Mouse (Mus musculus) lung, postnatal 0 days (tissue): ENCODE measurements around the gene Rgs6. TPM values are rescaled to one million over a fixed set of nuclear protein-coding genes. Genes with fewer than 3 reads are reported as not detected.
A peak's percentile ranks its signal among the peaks of the same experiment; 100 is the strongest.

Experiments used
- ATAC-seq: fragments of 200-750 bp; cut with Nextera tagmentation; 2 replicates; pipeline ENCODE4 v1.8.0; 2017; ENCODE audit warnings: moderate library complexity
- DNase-seq: peaks from one replicate; pipeline ENCODE4 v3.0.0-alpha.2; 2016; ENCODE audit warnings: low spot score
- H3K27ac ChIP-seq: fragments of 300-500 bp; sonication (generic); 2 replicates; pipeline ENCODE4 v1.5.1; 2014; ENCODE audit warnings: antibody characterized with exemption, mild to moderate bottlenecking, low read length, mixed read lengths
- H3K27me3 ChIP-seq: fragments of 300-500 bp; sonication (generic); replicated peaks from 2 replicates; pipeline ENCODE4 v1.6.1; 2014; ENCODE audit warnings: low read length, mixed read lengths; ENCODE audit not compliant: insufficient read depth
- H3K36me3 ChIP-seq: fragments of 300-500 bp; sonication (generic); 2 replicates; pipeline ENCODE4 v1.6.1; 2014; ENCODE audit warnings: low read length, mixed read lengths; ENCODE audit not compliant: insufficient read depth
- H3K4me1 ChIP-seq: fragments of 300-500 bp; sonication (generic); 2 replicates; pipeline ENCODE4 v1.6.1; 2014; ENCODE audit warnings: antibody characterized with exemption, low read depth, low read length, mixed read lengths; ENCODE audit not compliant: insufficient read depth
- H3K4me2 ChIP-seq: fragments of 300-500 bp; sonication (generic); replicated peaks from 2 replicates; pipeline ENCODE4 v1.6.1; 2014; ENCODE audit warnings: low read depth, mild to moderate bottlenecking, low read length, moderate library complexity, mixed read lengths
- H3K4me3 ChIP-seq: fragments of 300-500 bp; sonication (generic); 2 replicates; pipeline ENCODE4 v1.5.1; 2014; ENCODE audit warnings: low read depth, low read length
- H3K9ac ChIP-seq: fragments of 300-500 bp; sonication (generic); replicated peaks from 2 replicates; pipeline ENCODE4 v1.6.1; 2014; ENCODE audit warnings: low read depth, mild to moderate bottlenecking
- H3K9me3 ChIP-seq: fragments of 300-500 bp; sonication (generic); 2 replicates; pipeline ENCODE4 v1.6.1; 2016; ENCODE audit warnings: low read length, mixed read lengths
- CTCF ChIP-seq: IDR thresholded peaks from 2 replicates; pipeline ENCODE4 v1.5.1; 2016; ENCODE audit warnings: antibody characterized with exemption, mild to moderate bottlenecking
- EP300 ChIP-seq: IDR thresholded peaks from 2 replicates; pipeline ENCODE4 v1.6.1; 2016; ENCODE audit warnings: antibody characterized with exemption, mild to moderate bottlenecking, control low read depth
- WGBS: fragments of 180-500 bp; shearing (Covaris S2); extraction: QIAGEN DNeasy Blood & Tissue Kit; methylation state at CpG from one replicate; pipeline ENCODE4 v1.1.7; 2014; 5-methylcytosine and 5-hydroxymethylcytosine counted together
- polyA plus RNA-seq: library from polyadenylated mRNA; unstranded; fragments of >200 nt; fragmentation: Nextera tagmentation; extraction: Ambion mirVana; gene quantifications from 2 replicates; pipeline ENCODE4 v1.2.1, GENCODE M21; 2015

Gene Rgs6
- polyA plus RNA-seq: 2.6 and 4.8 TPM in 2 replicates

- Histone ChIP-seq H3K4me3 (no peak within 1 kb of the TSS), H3K36me3 (no peaks in the 10 kb centered on the region), H3K4me2 (no peak within 1 kb of the TSS), H3K4me1 (no peaks in the 10 kb centered on the region), H3K9me3 (no peaks in the 10 kb centered on the region), H3K27ac (no peak within 1 kb of the TSS), H3K27me3 (no peaks in the 10 kb centered on the region), H3K9ac (no peak within 1 kb of the TSS)
- no peak for ATAC-seq
- no peak for DNase-seq
- TF ChIP-seq EP300 (no peak), CTCF (no peak)
- 83% methylated on average over 2 of the region's 2 CpGs for WGBS
Observed at GRCm38 (mm10) chr12:82588017-82588416, at the start of gene Rgs6. Rgs6 (plus strand) TSS chr12:82588292.

GRCm38 (mm10) chr12:82547127-82547526 lies 41.0 kb upstream of the Rgs6 start:
- TF ChIP-seq CTCF (no peak), EP300 (no peak)

GRCm38 (mm10) chr12:82549228-82549627 lies 38.9 kb upstream of the Rgs6 start:
- WGBS: 55% methylated on average over 6 of the region's 6 CpGs
- Histone ChIP-seq H3K27me3 (no peaks in the 10 kb centered on the region), H3K9me3 (no peaks in the 10 kb centered on the region; the same call in 1 of the 2 replicates), H3K9ac (no peak overlapping the region), H3K4me2 (no peak overlapping the region), H3K4me1 (no peaks in the 10 kb centered on the region), H3K36me3 (no peaks in the 10 kb centered on the region), H3K27ac (no peak overlapping the region), H3K4me3 (no peak overlapping the region)
- TF ChIP-seq CTCF: no peak
- DNase-seq (no peak), ATAC-seq (no peak)

More at GRCm38 (mm10) chr12:82547127-82547526, 41.0 kb upstream of the Rgs6 start:
- WGBS: 72% methylated on average over 4 of the region's 4 CpGs
- Histone ChIP-seq H3K9me3 (no peaks in the 10 kb centered on the region; the same call in 1 of the 2 replicates), H3K27me3 (no peaks in the 10 kb centered on the region), H3K27ac (no peak overlapping the region), H3K9ac (no peak overlapping the region), H3K4me3 (no peak overlapping the region), H3K4me2 (no peak overlapping the region), H3K4me1 (no peaks in the 10 kb centered on the region), H3K36me3 (no peaks in the 10 kb centered on the region)
- no peak for DNase-seq
- no peak for ATAC-seq

GRCm38 (mm10) chr12:82550076-82550475 lies 38.0 kb upstream of the Rgs6 start:
- Histone ChIP-seq H3K9me3 (no peaks in the 10 kb centered on the region; the same call in 1 of the 2 replicates), H3K4me2 (no peak overlapping the region), H3K4me3 (no peak overlapping the region), H3K36me3 (no peaks in the 10 kb centered on the region), H3K27ac (no peak overlapping the region), H3K4me1 (no peaks in the 10 kb centered on the region), H3K9ac (no peak overlapping the region), H3K27me3 (no peaks in the 10 kb centered on the region)
- no peak for TF ChIP-seq EP300
- TF ChIP-seq CTCF: no peak
- DNase-seq (no peak), ATAC-seq (no peak)
- WGBS: 89% methylated on average over 7 of the region's 7 CpGs

- no peaks in the 10 kb centered on the region; the same call in 1 of the 2 replicates for H3K9me3 ChIP-seq
- TF ChIP-seq EP300: no peak
- TF ChIP-seq CTCF: no peak
Observed at GRCm38 (mm10) chr12:82552376-82552775, 35.7 kb upstream of the Rgs6 start.

GRCm38 (mm10) chr12:82562916-82563315 lies 25.2 kb upstream of the Rgs6 start:
- H3K9me3 ChIP-seq: no peaks in the 10 kb centered on the region
- no peak overlapping the region for H3K9ac ChIP-seq
- H3K36me3 ChIP-seq: no peaks in the 10 kb centered on the region
- no peaks in the 10 kb centered on the region for H3K4me1 ChIP-seq
- no peak overlapping the region for H3K4me3 ChIP-seq
- no peak for ATAC-seq
- DNase-seq: no peak
- no peak overlapping the region for H3K27ac ChIP-seq
- no peak overlapping the region for H3K4me2 ChIP-seq
- H3K27me3 ChIP-seq: no peaks in the 10 kb centered on the region
- no peak for TF ChIP-seq EP300
- TF ChIP-seq CTCF: no peak

More at GRCm38 (mm10) chr12:82552376-82552775, 35.7 kb upstream of the Rgs6 start:
- Histone ChIP-seq H3K27me3 (no peaks in the 10 kb centered on the region), H3K36me3 (no peaks in the 10 kb centered on the region), H3K4me1 (no peaks in the 10 kb centered on the region), H3K27ac (no peak overlapping the region), H3K4me3 (no peak overlapping the region), H3K9ac (no peak overlapping the region), H3K4me2 (no peak overlapping the region)
- WGBS: 91% methylated on average over 5 of the region's 5 CpGs
- ATAC-seq (no peak), DNase-seq (no peak)

DNA sequence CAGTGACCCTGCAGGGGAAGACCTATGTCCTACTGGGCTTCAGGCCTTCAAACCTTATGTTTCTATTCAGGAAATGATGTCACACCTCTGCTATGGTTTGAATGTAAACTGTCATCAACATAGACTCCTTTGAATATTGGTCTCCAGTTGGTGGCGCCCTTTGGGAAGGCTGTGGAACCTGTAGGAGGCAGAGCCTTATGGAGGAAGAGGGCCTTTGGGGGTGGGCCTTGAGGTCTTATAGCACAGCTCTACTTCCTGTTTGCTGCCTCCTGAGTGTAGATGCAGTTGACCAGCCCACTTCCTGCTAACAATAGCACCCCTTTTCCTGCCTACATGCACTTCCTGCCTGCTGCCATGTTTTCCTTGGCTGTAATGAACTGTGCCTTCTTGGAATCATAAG lies 19.7 kb upstream of the Rgs6 start:
- no peaks in the 10 kb centered on the region for H3K9me3 ChIP-seq
- H3K27ac ChIP-seq: no peak overlapping the region
- no peaks in the 10 kb centered on the region for H3K4me1 ChIP-seq
- 95% methylated on average over 1 of the region's 1 CpGs for WGBS
- H3K4me3 ChIP-seq: no peak overlapping the region
- no peak for ATAC-seq
- TF ChIP-seq CTCF (peak; percentile 11; the same call in 1 of the 2 replicates), EP300 (no peak)
- no peak overlapping the region for H3K4me2 ChIP-seq
- no peaks in the 10 kb centered on the region for H3K27me3 ChIP-seq
- H3K9ac ChIP-seq: no peak overlapping the region
- DNase-seq: no peak
- H3K36me3 ChIP-seq: no peaks in the 10 kb centered on the region
